Mouse (Mus musculus) gastrocnemius, adult 18-20 months (tissue): ENCODE data around the gene Klrb1a. TPM values are rescaled to one million over a fixed set of nuclear protein-coding genes. Genes with fewer than 3 reads are reported as not detected.

Experiments used
- DNase-seq: peaks from one replicate; pipeline ENCODE4 v3.0.0; 2021; ENCODE audit warnings: low spot score
- total RNA-seq, 2 experiments: library from RNA; stranded (reverse); gene quantifications; 2 replicates each; pipeline ENCODE4 v1.2.3; 2021

Gene Klrb1a
- total RNA-seq, 2 experiments from 2014 or later, result not detected

GRCm38 (mm10) chr6:128602026-128602425, 21.3 kb downstream of the Klrb1a start:
- no peak for DNase-seq

GRCm38 (mm10) chr6:128599555-128599954, 23.8 kb downstream of the Klrb1a start:
- DNase-seq, result no peak

- DNase-seq, result no peak
These were observed 24.9 kb downstream of the Klrb1a start for GRCm38 (mm10) chr6:128598256-128599047.

GRCm38 (mm10) chr6:128597121-128597522, 26.2 kb downstream of the Klrb1a start:
- DNase-seq, result peak; percentile 38

- no peak for DNase-seq
These were observed 28.7 kb downstream of the Klrb1a start for GRCm38 (mm10) chr6:128594651-128595050.

GRCm38 (mm10) chr6:128589426-128589825, 33.9 kb downstream of the Klrb1a start:
- peak; percentile 7 for DNase-seq

- no peak for DNase-seq
These were observed 35.7 kb downstream of the Klrb1a start for GRCm38 (mm10) chr6:128587619-128588018.

- DNase-seq, result no peak
These were observed 37.6 kb downstream of the Klrb1a start for GRCm38 (mm10) chr6:128585642-128586245.

- no peak for DNase-seq
These were observed 39.2 kb downstream of the Klrb1a start for GRCm38 (mm10) chr6:128584070-128584660.

GRCm38 (mm10) chr6:128581508-128581907, 41.8 kb downstream of the Klrb1a start, which contains the start of gene A2ml1:
TSS of gene A2ml1 (minus strand) at chr6:128581608.
- no peak for DNase-seq

GRCm38 (mm10) chr6:128577301-128577700, 46.0 kb downstream of the Klrb1a start:
- DNase-seq, result no peak

GRCm38 (mm10) chr6:128566589-128566988, 56.7 kb downstream of the Klrb1a start:
- DNase-seq, result no peak

Other genes with a start within 250 kb of the Klrb1a start
- gene Tex52, start 248.1 kb downstream of the Klrb1a start, total RNA-seq, result not detected
- not detected for gene Gm44596, start 248.0 kb downstream of the Klrb1a start, total RNA-seq
- gene Nrip2, start 224.2 kb downstream of the Klrb1a start, total RNA-seq, result 1 to 10 TPM; 1.2 to 1.7 TPM
- 10 to 100 TPM; 16.4 to 19.9 TPM for gene Itfg2, start 198.6 kb downstream of the Klrb1a start, total RNA-seq
- 100 to 1,000 TPM; 112 to 113 TPM for gene Fkbp4, start 184.9 kb downstream of the Klrb1a start, total RNA-seq
- gene Pzp, start 96.8 kb downstream of the Klrb1a start, total RNA-seq, result under 1 TPM; 0.09 to 0.83 TPM
- gene A2ml1, start 41.9 kb downstream of the Klrb1a start, total RNA-seq, result not detected
- not detected for gene Clec2h, start 38.9 kb upstream of the Klrb1a start, total RNA-seq
- not detected for gene Klrb1, start 99.5 kb upstream of the Klrb1a start, total RNA-seq
- not detected for gene Klrb1c, start 165.7 kb upstream of the Klrb1a start, total RNA-seq
- gene Gm44511, start 202.8 kb upstream of the Klrb1a start, total RNA-seq, result not detected
- not detected for gene Klrb1b, start 202.8 kb upstream of the Klrb1a start, total RNA-seq